Mouse (Mus musculus) common myeloid progenitor, adult 5-6 weeks (primary cell): ENCODE measurements around the gene Olfr146. TPM values are rescaled to one million over a fixed set of nuclear protein-coding genes. Genes with fewer than 3 reads are reported as not detected.

ENCODE experiments used
- ATAC-seq: replicated peaks from 2 replicates; pipeline ENCODE4 v1.8.0; 2016; ENCODE audit warnings: low read depth, mild to moderate bottlenecking, moderate TSS enrichment, inconsistent platforms; ENCODE audit not compliant: poor library complexity, severe bottlenecking
- total RNA-seq: library from RNA; stranded (forward); fragments of 200-1000, 187-1606 nt; gene quantifications from 2 replicates; pipeline ENCODE4 v1.2.3, GENCODE M21; 2017

Olfr146 gene
- not detected in 2 replicates for total RNA-seq

DNA sequence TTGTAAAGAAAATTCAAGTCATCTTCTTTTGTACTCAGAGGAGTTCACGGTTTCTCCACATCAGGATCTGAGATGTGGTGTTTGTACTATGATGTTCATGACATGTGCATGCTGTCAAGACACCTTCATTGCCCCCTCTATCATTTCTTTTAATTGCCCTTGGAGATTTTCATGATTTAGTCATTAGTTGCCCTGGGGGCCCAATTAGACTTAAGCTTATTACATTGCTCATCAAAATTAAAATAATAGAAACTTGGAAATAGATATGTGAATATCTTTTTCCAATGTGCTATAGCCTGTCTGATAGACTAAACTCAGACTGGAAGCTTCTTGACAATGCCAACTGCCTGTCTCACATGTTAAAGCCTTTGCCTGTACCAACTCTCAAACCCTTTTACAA, at the start of gene Olfr146:
TSS of gene Olfr146 (minus strand) at position 101 of the 400 bp plus-strand sequence.
- no peak for ATAC-seq

DNA sequence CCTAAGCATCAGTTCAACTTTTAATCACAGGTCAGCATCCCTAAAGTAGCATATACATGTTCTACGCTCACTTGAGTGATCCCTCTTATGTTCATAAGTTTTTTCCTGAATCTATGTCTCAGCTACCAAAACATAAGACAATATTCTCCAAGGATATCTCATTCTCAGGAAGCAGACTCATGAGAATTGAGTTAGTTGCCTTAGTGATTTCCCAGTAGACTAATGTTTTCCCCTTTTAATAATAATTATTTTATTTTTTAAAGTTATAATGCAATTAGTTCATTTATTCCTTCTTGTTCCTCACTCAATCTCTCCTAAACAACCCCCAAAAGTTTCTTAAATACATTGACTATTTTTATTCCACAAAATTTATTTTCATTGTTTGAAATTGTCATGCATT, 41.7 kb upstream of the Olfr146 start, which contains the start of gene Olfr937:
TSS of gene Olfr937 (minus strand) at position 101 of the 400 bp plus-strand sequence.
- ATAC-seq: no peak

DNA sequence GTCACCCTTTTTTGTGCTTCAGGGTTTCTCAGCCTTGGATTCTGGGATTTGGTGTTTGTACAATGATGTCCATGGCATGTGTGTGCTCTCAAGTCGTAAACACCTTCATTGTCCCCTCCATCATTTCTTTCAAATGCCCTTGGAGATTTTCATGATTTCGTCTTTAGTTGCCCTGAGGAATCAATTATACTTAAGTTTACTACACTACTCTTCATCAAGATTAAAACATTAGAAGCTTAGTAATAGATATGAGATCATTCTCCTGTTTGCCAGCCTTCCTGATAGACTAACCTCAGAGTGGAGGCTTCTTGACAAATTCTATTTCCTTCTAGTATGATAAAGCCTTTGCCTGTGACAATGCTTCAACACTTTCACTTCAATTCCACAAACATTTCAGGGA, 23.6 kb downstream of the Olfr146 start, which contains the start of gene Olfr935:
TSS of gene Olfr935 (minus strand) at position 101 of the 400 bp plus-strand sequence.
- ATAC-seq: no peak

- ATAC-seq: no peak
Observed at GRCm38 (mm10) chr9:38988215-38988614, 35.0 kb downstream of the Olfr146 start, which contains the start of gene Olfr934. Gene Olfr934 (minus strand): TSS chr9:38988315.

DNA sequence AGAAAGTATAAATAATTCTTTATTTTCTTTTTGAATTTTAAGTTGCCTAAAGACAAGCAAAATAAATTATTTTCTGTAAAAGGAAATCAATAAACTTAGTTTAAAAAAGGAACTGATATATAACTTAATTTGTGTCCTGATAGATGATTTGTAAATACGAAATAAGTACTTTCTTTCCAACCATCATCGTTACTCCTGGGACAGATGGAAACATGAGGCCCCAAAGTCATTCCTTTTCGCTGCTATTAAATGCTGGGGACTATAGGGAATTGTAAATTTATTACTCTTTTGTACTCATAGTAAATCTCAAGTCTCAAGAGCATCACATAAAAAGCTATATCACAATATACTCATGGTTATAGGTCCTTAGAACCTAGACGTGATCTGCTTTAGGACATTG, 51.2 kb downstream of the Olfr146 start, which contains the start of gene Olfr933:
TSS of gene Olfr933 (plus strand) at position 301 of the 400 bp plus-strand sequence.
- ATAC-seq: no peak

Other genes with a start within 250 kb of the Olfr146 start
- not detected in 2 replicates for gene Olfr922, start 208.8 kb downstream of the Olfr146 start, total RNA-seq
- not detected in 2 replicates for gene Olfr923, start 196.8 kb downstream of the Olfr146 start, total RNA-seq
- gene Olfr924, start 178.9 kb downstream of the Olfr146 start, total RNA-seq: not detected in 2 replicates
- gene Olfr26, start 168.3 kb downstream of the Olfr146 start, total RNA-seq: not detected in 2 replicates
- not detected in 2 replicates for gene Olfr926, start 146.3 kb downstream of the Olfr146 start, total RNA-seq
- not detected in 2 replicates for gene Olfr930, start 93.6 kb downstream of the Olfr146 start, total RNA-seq
- gene Olfr933, start 51.1 kb downstream of the Olfr146 start, total RNA-seq: not detected in 2 replicates
- gene Olfr934, start 35.1 kb downstream of the Olfr146 start, total RNA-seq: not detected in 2 replicates
- not detected in 2 replicates for gene Olfr935, start 23.7 kb downstream of the Olfr146 start, total RNA-seq
- gene Olfr937, start 41.6 kb upstream of the Olfr146 start, total RNA-seq: not detected in 2 replicates
- not detected in 2 replicates for gene Olfr938, start 55.5 kb upstream of the Olfr146 start, total RNA-seq
- gene Olfr27, start 104.8 kb upstream of the Olfr146 start, total RNA-seq: not detected in 2 replicates
- not detected in 2 replicates for gene Olfr943, start 142.9 kb upstream of the Olfr146 start, total RNA-seq
- gene Olfr944, start 178.5 kb upstream of the Olfr146 start, total RNA-seq: not detected in 2 replicates
- gene Olfr1537, start 226.6 kb upstream of the Olfr146 start, total RNA-seq: not detected in 2 replicates